Mouse (Mus musculus) C2C12 (cell line): ENCODE results near the gene Kmt2d.

Experiments
- CEBPB ChIP-seq: IDR thresholded peaks from one replicate; pipeline ENCODE4 v1.6.1; 2011; ENCODE audit warnings: low read depth, mild to moderate bottlenecking, control low read depth, moderate library complexity
- CTCF ChIP-seq: IDR thresholded peaks from one replicate; pipeline ENCODE4 v1.5.1; 2011; ENCODE audit not compliant: control insufficient read depth, insufficient read depth, insufficient read length
- MYOD1 ChIP-seq: IDR thresholded peaks from one replicate; pipeline ENCODE4 v1.6.1; 2011; ENCODE audit warnings: low read depth; ENCODE audit not compliant: control insufficient read depth, insufficient read length

DNA sequence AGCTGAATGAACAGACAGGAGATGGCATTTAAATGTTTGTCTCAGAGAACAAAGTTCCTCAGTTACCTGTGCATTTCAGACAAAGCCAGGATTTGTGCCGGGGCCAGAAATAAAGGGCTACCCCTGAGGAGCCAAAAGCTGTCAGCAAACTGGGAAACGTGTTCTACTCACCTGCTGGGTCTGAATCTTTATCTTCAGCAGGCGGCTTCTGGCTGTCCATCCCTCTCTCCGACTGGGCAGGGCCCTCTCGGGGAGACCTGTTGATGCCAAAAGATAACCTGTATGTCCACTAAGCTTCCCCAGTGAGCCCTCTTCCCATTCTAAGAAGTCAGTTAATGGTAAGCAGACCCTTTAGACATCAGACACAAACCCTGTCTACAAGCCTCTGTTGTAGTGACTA, 4.5 kb downstream of the Kmt2d start:
- no peak for TF ChIP-seq CEBPB
- TF ChIP-seq MYOD1, result no peak
- TF ChIP-seq CTCF, result no peak
